Mouse (Mus musculus): ENCODE results near the gene Plxnb2. TPM values are rescaled to one million over a fixed set of nuclear protein-coding genes. Genes with fewer than 3 reads are reported as not detected.
A peak's percentile ranks its signal among the peaks of the same experiment; 100 is the strongest.

The Plxnb2 gene
- polyA plus RNA-seq, 1 experiment from 2014 or later = 182 TPM

DNA sequence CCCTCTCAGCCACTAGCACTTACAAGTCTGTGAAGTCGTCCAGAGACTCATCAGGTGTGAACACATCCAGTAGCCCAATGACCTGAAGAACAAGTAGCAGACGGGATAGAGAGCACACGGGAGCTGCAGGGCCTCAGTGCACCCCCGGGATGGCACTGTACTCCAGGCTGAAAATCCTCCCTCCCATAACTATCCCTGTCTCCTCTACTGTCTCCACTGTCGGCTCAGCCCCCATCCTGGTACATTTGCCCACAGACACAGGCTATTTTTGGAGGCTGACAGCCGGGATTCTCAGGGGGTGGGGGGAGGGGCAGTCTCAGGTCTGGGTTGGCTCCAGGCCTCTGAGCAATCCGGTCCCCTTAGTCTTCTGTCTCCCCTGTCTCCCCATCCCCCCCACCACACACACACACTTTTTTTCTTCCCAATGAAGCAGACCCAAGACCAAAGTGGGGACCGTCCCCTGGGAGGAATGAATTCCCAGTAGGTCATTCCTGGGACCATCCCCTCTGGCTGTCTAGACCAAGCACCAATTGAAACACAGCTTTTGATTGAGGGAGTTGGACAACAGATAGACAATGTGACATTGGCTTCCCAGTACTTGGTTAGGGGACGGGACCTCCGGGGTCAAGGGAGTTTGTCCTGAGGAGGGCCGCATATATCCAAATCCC is 43.1 kb downstream of the Plxnb2 start:
- Histone ChIP-seq H3K36me3 (no peaks in the 10 kb centered on the region), H3K27me3 (peaks cover 47% of the 10 kb centered on the region), H3K9me3 (no peaks in the 10 kb centered on the region), H3K9ac (no peak overlapping the region), H3K27ac (no peak overlapping the region), H3K4me3 (no peak overlapping the region), H3K4me1 (peaks cover 19% of the 10 kb centered on the region; the same call in 1 of the 2 replicates), H3K4me2 (replicated peaks) (no peak overlapping the region)
- WGBS = 64% methylated on average over 11 of the region's 11 CpGs
- ATAC-seq (ENCODE audit: insufficient number of reproducible peaks, insufficient read depth, low FRiP score, low TSS enrichment) = no peak

DNA sequence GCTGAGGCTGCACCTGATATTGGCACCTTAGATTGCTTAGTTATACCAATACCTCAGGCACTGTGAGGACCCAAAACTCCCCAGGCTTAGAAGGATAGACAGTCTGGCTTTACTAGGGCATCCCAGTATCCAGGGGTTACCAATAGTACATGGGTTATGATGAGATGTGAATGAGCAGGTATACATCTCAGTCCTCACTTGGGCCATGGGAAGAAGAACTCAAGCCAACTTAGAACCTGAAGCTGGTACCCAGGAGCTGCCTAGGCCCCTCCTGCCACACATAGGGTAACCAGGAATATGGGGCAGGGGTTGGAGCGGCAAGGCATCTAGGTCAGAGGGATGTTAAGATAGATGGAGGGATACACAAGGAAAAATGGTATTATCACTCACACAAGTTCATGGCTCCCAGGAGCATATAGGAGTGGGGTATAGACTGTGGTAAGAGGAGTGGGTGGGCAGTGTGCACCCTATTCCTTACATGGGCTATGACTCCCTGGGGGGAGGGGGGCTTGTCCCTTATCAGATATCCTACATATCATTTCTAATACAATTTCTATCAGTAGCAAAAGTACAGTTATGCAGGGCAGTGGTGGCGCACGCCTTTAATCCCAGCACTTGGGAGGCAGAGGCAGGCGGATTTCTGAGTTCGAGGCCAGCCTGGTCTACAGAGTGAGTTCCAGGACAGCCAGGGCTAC is 44.0 kb downstream of the Plxnb2 start:
- Histone ChIP-seq H3K27me3 (peaks cover 39% of the 10 kb centered on the region), H3K4me2 (replicated peaks) (no peak overlapping the region), H3K9me3 (no peaks in the 10 kb centered on the region), H3K4me3 (no peak overlapping the region), H3K9ac (no peak overlapping the region), H3K36me3 (no peaks in the 10 kb centered on the region), H3K27ac (no peak overlapping the region), H3K4me1 (peaks cover 19% of the 10 kb centered on the region; the same call in 1 of the 2 replicates)
- WGBS = 95% methylated on average over 5 of the region's 5 CpGs
- no peak for ATAC-seq (ENCODE audit: insufficient number of reproducible peaks, insufficient read depth, low FRiP score, low TSS enrichment)

DNA sequence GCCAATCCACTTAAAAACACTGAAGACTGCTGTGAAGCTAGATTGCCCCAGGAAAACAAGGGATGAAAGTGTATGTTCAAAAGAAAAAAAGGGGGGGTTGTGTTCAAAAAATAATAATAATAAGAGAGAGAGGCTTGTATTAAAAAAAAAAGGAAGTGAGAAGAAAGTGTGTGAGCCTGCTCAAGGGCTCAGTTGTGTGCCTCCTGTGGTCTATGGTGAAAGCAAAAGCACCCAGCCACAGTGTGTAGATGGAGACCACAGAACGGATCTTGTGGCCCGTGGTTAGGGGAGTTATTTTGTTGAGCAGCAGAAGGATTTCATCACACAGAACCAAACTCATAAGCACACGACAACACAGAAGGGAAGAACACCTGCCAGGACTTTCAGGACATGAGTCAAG is 49.3 kb downstream of the Plxnb2 start:
- Histone ChIP-seq H3K4me2 (replicated peaks) (no peak overlapping the region), H3K27ac (no peak overlapping the region), H3K4me3 (no peak overlapping the region), H3K9me3 (no peaks in the 10 kb centered on the region), H3K27me3 (no peaks in the 10 kb centered on the region), H3K4me1 (peaks cover 11% of the 10 kb centered on the region; the same call in 1 of the 2 replicates), H3K9ac (no peak overlapping the region), H3K36me3 (no peaks in the 10 kb centered on the region)
- 85% methylated on average over 3 of the region's 3 CpGs for WGBS
- ATAC-seq (ENCODE audit: insufficient number of reproducible peaks, insufficient read depth, low FRiP score, low TSS enrichment) = no peak

DNA sequence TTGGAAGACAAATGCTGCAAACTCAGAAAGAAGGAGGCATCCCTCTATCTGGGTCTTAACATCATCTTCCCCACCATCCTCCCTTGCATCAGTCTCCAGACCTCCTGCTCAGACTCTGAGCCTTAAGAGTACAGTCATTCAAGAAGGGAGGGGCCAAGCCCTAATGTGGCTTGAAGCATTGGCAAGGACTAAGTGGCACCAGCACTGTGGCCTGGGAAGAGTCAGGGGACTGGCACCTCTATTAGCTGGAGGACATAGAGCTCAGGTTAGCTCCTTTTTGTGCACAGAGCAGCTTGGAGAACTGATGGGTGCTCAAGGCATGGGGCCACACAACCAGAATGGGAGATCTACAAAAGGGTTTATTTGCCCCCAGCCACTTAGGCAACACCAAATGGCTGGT is 50.3 kb downstream of the Plxnb2 start:
- Histone ChIP-seq H3K9ac (no peak overlapping the region), H3K4me2 (replicated peaks) (no peak overlapping the region), H3K9me3 (no peaks in the 10 kb centered on the region), H3K4me3 (no peak overlapping the region), H3K27me3 (no peaks in the 10 kb centered on the region), H3K4me1 (peaks cover 11% of the 10 kb centered on the region; the same call in 1 of the 2 replicates), H3K27ac (no peak overlapping the region), H3K36me3 (no peaks in the 10 kb centered on the region)
- no peak for ATAC-seq (ENCODE audit: insufficient number of reproducible peaks, insufficient read depth, low FRiP score, low TSS enrichment)

DNA sequence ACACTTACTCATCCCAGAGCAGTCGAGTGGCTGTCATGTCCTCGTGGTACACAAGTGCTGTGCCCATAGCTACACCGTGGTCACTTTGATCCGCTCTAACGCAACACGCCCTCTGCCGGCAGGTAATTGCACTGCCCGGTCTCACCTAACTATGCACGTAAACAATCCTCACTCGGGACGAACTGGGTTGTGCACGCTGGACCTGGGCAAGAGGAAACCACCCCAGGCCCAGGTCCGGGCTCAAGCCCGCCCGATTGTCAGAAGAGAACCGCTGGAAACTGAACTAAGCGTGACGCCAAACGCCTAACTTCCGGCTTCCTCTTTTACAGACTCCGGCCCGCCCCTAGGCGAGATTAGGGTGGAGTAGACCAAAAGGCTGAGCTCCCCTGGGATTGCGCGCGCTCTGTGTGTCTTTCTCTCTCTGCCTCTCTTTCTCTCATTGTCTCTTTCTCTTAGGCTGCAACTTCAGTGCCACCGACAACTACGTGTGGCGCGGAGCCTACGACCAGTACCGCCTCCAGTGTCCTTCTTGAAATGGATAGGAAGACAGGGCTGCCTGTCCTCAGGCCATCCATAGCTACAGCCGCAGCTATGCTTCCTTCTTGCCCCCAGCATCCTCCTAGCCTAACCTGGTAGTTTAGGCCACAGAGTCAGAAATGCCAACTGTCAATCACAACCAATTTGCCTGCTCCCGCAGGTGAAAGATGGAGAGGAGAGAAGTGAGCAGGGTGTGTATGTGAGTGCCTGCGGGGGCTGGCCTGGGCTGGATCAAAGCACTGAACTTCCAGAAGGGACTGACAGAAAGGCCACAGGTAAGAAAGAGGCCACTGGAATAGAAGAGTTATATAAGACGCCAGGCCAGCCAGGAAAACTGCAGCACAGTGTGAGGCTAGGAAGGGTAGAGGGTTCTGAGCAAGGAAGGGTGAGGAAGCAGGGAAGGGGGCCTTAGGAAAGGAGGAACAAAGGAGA is 51.9 kb downstream of the Plxnb2 start, which contains the start of gene Hdac10:
TSS of gene Hdac10 (minus strand) at position 319 of the 969 bp plus-strand sequence.
- Histone ChIP-seq H3K36me3 (no peaks in the 10 kb centered on the region), H3K4me1 (peaks cover 14% of the 10 kb centered on the region), H3K9me3 (no peaks in the 10 kb centered on the region), H3K4me2 (replicated peaks) (peak within 1 kb of the TSS; percentile 82), H3K9ac (peak within 1 kb of the TSS; percentile 61), H3K27ac (peak within 1 kb of the TSS; percentile 57; the same call in 1 of the 2 replicates), H3K27me3 (no peaks in the 10 kb centered on the region), H3K4me3 (peak within 1 kb of the TSS; percentile 59)
- peak; percentile 80 for ATAC-seq (ENCODE audit: insufficient number of reproducible peaks, insufficient read depth, low FRiP score, low TSS enrichment)
- WGBS = 3% methylated on average over 36 of the region's 36 CpGs

DNA sequence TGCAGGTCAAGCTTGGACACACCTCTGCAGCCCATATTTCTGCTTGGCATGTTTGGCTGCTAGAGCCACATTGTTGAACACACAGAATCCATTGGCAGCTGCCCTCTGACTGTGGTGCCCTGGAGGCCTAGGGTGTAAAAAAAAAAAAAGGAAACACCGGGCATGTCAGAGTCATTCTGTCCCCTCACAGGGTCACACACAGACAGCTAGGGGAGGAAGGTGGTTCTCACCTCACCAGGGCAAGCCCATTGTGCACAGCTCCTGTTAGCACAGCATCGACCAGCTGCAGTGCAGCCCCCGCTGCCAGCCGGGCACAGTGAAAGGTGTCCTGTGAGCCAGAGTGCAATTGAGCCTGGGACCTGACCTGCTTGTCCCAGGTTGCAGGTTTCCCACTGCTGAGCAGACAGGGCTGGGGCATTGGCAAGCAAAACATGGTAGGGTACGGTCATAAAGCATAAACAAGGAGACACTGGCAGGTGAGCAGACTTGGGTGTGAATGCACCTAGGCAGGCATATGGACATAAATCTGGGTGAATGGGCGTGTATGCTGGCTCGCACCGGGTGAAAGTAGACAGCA is 53.1 kb downstream of the Plxnb2 start:
- WGBS = 89% methylated on average over 8 of the region's 8 CpGs
- no peak for ATAC-seq (ENCODE audit: insufficient number of reproducible peaks, insufficient read depth, low FRiP score, low TSS enrichment)
- Histone ChIP-seq H3K27ac (no peak overlapping the region), H3K9ac (peak overlapping the region; percentile 61), H3K36me3 (no peaks in the 10 kb centered on the region), H3K4me3 (peak overlapping the region; percentile 59), H3K27me3 (no peaks in the 10 kb centered on the region), H3K4me1 (peaks cover 17% of the 10 kb centered on the region), H3K9me3 (no peaks in the 10 kb centered on the region), H3K4me2 (replicated peaks) (peak overlapping the region; percentile 82)

DNA sequence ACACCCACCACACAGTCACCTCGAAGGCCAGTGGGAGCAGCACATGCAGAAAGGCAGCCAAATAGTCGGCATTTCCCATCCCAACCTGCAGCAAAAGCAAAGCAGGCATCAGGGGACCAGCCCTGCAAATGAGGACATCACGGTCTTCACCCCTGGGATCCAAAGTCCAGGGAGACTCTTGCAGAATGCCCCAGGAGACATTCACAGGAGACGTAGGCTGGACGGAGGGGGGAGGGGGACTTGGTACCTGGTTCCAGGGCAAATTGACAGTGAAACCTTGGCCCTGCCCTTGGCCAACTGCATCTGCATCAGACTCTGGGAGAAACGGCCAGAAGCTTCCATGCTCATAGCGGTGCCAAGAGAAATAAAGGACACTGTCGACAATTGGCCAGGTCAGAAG is 54.0 kb downstream of the Plxnb2 start:
- no peak for ATAC-seq (ENCODE audit: insufficient number of reproducible peaks, insufficient read depth, low FRiP score, low TSS enrichment)
- 88% methylated on average over 8 of the region's 8 CpGs for WGBS
- Histone ChIP-seq H3K9me3 (no peaks in the 10 kb centered on the region), H3K36me3 (no peaks in the 10 kb centered on the region), H3K27ac (no peak overlapping the region), H3K4me3 (no peak overlapping the region), H3K9ac (no peak overlapping the region), H3K27me3 (no peaks in the 10 kb centered on the region), H3K4me1 (peaks cover 25% of the 10 kb centered on the region), H3K4me2 (replicated peaks) (no peak overlapping the region)

DNA sequence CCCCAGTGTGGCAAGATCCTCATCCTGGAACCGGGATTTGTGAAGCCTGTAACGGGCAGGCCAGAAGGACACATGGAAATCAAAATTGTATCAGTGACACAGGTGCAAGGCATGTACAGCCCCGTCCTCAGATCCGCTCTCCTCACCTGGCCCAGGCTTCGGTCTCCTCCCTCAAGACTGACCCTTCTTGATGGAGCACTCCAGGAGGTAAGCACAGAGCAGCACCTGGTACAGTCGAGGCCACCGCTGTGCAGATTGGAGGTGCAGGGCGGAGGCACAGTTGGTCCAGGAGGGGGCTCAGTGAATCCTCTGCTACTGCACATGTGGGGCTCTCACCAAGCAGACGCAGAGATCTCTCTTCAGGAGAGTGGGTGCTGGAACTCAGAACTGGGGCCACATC is 55.2 kb downstream of the Plxnb2 start:
- Histone ChIP-seq H3K4me2 (replicated peaks) (no peak overlapping the region), H3K36me3 (no peaks in the 10 kb centered on the region), H3K9me3 (no peaks in the 10 kb centered on the region), H3K4me1 (peaks cover 37% of the 10 kb centered on the region), H3K4me3 (no peak overlapping the region), H3K27me3 (no peaks in the 10 kb centered on the region), H3K9ac (no peak overlapping the region), H3K27ac (no peak overlapping the region)
- WGBS = 96% methylated on average over 9 of the region's 9 CpGs
- ATAC-seq (ENCODE audit: insufficient number of reproducible peaks, insufficient read depth, low FRiP score, low TSS enrichment) = no peak

DNA sequence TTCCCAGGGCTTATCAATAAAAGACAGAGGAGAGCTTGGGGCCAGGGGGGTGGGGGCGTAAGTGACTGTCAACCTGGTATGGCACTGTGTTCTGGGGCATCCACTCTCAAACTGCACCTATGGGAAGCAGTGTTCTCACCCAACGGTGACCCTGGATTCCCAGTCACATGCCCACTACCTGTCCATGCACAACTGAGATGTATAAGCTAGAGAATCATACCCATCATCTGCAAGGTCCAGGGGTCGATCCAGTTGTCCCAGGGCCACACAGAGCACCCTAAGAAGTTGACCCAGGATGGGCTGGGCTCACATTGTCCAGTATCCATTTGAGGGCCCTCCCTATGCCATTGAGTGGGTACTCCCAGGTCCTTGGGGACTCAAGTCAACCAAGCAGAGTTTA is 56.3 kb downstream of the Plxnb2 start:
- Histone ChIP-seq H3K27me3 (no peaks in the 10 kb centered on the region), H3K27ac (0 out of 2 replicates have a peak overlapping the region, but pooled peaks have one; percentile 69), H3K4me3 (no peak overlapping the region), H3K4me2 (replicated peaks) (no peak overlapping the region), H3K9ac (no peak overlapping the region), H3K4me1 (peaks cover 41% of the 10 kb centered on the region), H3K36me3 (no peaks in the 10 kb centered on the region), H3K9me3 (no peaks in the 10 kb centered on the region)
- WGBS = 87% methylated on average over 3 of the region's 3 CpGs
- ATAC-seq (ENCODE audit: insufficient number of reproducible peaks, insufficient read depth, low FRiP score, low TSS enrichment) = no peak

DNA sequence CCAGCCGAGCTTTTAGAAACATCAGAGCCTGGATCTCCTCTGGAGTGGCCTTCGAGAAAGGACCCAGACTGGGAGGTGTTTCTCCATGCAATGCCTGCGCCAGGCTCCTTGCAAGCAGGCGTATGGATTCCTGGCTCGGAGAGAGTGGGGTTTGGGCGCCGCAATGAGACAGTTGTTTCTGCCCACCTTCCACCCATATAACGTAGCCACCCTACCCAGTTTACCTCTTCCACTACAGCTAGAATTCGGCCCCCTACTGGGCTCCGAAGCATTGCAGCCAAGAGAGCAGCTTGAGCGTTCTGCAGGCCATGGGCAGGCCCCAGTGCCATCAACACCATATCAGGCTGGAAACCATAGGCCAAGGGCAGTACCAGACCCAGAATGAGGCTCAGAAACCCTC is 57.0 kb downstream of the Plxnb2 start:
- Histone ChIP-seq H3K4me1 (peaks cover 38% of the 10 kb centered on the region), H3K4me3 (peak overlapping the region; percentile 79), H3K9me3 (no peaks in the 10 kb centered on the region), H3K4me2 (replicated peaks) (peak overlapping the region; percentile 98), H3K27ac (peak overlapping the region; percentile 69), H3K27me3 (no peaks in the 10 kb centered on the region), H3K36me3 (peaks cover 5% of the 10 kb centered on the region), H3K9ac (peak overlapping the region; percentile 85)
- WGBS = 22% methylated on average over 11 of the region's 11 CpGs
- ATAC-seq (ENCODE audit: insufficient number of reproducible peaks, insufficient read depth, low FRiP score, low TSS enrichment) = no peak

DNA sequence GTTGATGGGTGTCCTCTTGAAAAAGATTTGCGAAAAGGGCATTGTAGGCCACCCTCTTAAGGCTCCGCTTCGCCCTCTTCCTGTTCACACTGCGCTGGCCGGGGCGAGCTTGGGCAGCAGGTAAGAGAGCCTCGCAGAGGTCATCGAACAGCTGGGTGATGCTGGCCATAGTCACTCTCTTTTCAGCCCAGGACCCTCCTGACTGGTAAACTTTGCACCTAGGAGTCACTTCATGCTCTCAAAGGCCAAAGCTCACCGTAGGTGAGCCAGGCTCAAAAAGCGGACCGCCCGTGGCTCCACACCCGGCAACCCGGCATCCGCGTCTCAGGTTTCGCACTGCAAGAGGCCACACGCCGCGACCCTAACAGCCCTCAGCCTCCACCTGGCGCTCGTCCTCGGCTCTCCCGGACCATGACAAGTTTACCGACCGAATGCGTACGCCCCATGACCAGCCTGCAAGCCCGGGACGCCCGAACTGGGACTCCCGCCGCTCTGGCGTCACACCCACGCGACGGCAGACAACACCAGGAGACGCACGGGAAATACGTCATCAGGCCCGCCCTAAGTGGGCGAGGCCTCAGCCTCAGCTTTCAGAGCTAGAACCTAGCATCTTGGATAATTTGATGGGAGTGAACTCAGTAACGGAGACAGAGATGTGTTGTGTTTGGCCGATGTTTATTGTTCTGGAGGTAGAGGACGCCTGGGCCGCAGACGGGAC is 57.8 kb downstream of the Plxnb2 start, which contains the start of gene Tubgcp6:
TSS of gene Tubgcp6 (minus strand) at position 464 of the 718 bp plus-strand sequence.
- H3K27ac ChIP-seq = peak within 1 kb of the TSS; percentile 69
- H3K4me3 ChIP-seq = peak within 1 kb of the TSS; percentile 79
- peak; percentile 77 for ATAC-seq (ENCODE audit: insufficient number of reproducible peaks, insufficient read depth, low FRiP score, low TSS enrichment)
- H3K4me1 ChIP-seq = peaks cover 35% of the 10 kb centered on the region
- peaks cover 13% of the 10 kb centered on the region for H3K36me3 ChIP-seq
- no peaks in the 10 kb centered on the region for H3K9me3 ChIP-seq
- H3K4me2 ChIP-seq (replicated peaks) = peak within 1 kb of the TSS; percentile 98
- under 1% methylated on average over 47 of the region's 47 CpGs for WGBS
- no peaks in the 10 kb centered on the region for H3K27me3 ChIP-seq
- peak within 1 kb of the TSS; percentile 85 for H3K9ac ChIP-seq
